Mouse (Mus musculus): ENCODE measurements around the gene Msh4.

DNA sequence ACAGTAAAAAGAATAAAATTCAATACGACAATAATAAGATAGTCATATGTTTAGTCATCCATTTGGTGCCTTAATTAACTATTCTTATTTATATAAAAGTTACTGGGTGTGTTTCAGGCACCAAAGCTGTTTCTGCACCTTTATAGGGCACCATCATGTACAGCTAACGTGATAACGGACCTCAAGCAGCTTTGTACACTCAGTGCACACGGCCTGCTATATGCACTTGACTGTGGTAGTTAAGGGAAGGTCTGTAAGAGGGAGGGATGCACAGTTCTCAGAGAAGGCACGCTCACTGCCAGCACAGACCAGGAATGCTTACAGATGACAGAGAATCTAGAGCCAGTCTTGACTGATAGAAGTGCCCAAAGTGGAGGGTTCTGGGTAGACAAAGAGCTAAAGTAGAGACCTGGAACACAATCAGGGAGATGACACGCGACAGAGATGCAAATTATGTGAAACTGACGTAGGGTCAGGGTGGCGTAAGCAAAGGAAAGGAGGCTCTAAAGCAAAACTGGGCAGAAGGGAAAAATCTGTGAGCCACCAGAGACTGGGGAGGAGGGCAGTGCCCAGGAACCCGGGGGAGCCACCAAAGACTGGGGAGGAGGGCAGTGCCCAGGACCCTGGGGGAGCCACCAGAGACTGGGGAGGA lies 47.5 kb downstream of the Msh4 start:
- no peak for TF ChIP-seq CTCF (IDR thresholded peaks at IDR 0.05 in 2 of 3, conservative IDR thresholded peaks at IDR 0.05 in 1 of 3; ENCODE audit: control insufficient read depth in 1 of 3, insufficient read depth in 1 of 3, low read depth in 2 of 3, low read length in 3 of 3, poor library complexity in 1 of 3, severe bottlenecking in 1 of 3)
- no peak for TF ChIP-seq POLR2A (IDR thresholded peaks at IDR 0.05; ENCODE audit: control insufficient read depth in 1 of 2, insufficient read depth in 1 of 2, low read depth in 1 of 2, low read length in 2 of 2, poor library complexity in 1 of 2)
- TF ChIP-seq JUND (IDR thresholded peaks at IDR 0.05; ENCODE audit: low read depth, low read length), result no peak
- TF ChIP-seq MAFK (IDR thresholded peaks at IDR 0.05; ENCODE audit: borderline replicate concordance, low read depth, low read length), result no peak
- TF ChIP-seq USF1 (IDR thresholded peaks at IDR 0.05; ENCODE audit: low read depth, low read length), result no peak
- TF ChIP-seq HCFC1 (IDR thresholded peaks at IDR 0.05; ENCODE audit: low read depth, low read length), result no peak
- no peak for TF ChIP-seq SIN3A (IDR thresholded peaks at IDR 0.05; ENCODE audit: low read length)
- no peak for TF ChIP-seq BHLHE40 (IDR thresholded peaks at IDR 0.05; ENCODE audit: borderline replicate concordance, low read depth, low read length)
- TF ChIP-seq CHD1 (IDR thresholded peaks at IDR 0.05; ENCODE audit: low read depth, low read length), result no peak
- no peak for TF ChIP-seq MAX (IDR thresholded peaks at IDR 0.05; ENCODE audit: low read length)
- no peak for TF ChIP-seq TBP (IDR thresholded peaks at IDR 0.05; ENCODE audit: low read depth, low read length)
- no peak for TF ChIP-seq MYC (IDR thresholded peaks at IDR 0.05; ENCODE audit: low read depth, low read length)
